Mouse (Mus musculus) embryonic stem cell, embryonic (primary cell): ENCODE data around the gene Ago3.

Source experiments
- CTCF ChIA-PET, 4 experiments: fragments of 300-600 bp in 2 of 4; fragments of 350-600 bp in 2 of 4; sonication (Branson Sonifier 250); formaldehyde crosslinking; loops; one replicate each; lab custom pipeline; 2022; ENCODE audit warnings: inconsistent platforms in 2 of 4; lab: Charles Lee
- POLR2A ChIA-PET, 4 experiments: fragments of 300-600 bp in 2 of 4; fragments of 350-600 bp in 2 of 4; sonication (Branson Sonifier 250); formaldehyde crosslinking; loops; one replicate each; lab custom pipeline; 2022; ENCODE audit warnings: antibody characterized with exemption in 4 of 4, inconsistent platforms in 1 of 4; lab: Charles Lee

The Ago3 gene

GRCm38 (mm10) chr4:126429347-126430079 lies at the start of gene Ago3:
Gene Ago3 (minus strand): TSS chr4:126429556.
- ChIA-PET CTCF (interaction anchor here in 2 of 4 experiments (1.1 to 2.7 kb wide), 6 partner anchors 36 to 167 kb away, joined by 3 to 11 read pairs (median 5); partner anchors contain the start of genes Ago1 (in 2 of the 2) and Trappc3 (in 1 of the 2)), POLR2A (interaction anchor here (0.5 to 6.2 kb wide), 47 partner anchors 9 to 358 kb away, joined by 3 to 84 read pairs (median 4); partner anchors contain the start of genes Ago1 (in 4 of the 4), Psmb2 (in 2 of the 4), Adprhl2 (in 1 of the 4) and Clspn (in 1 of the 4))

- ChIA-PET POLR2A (interaction anchor here in 2 of 4 experiments (0.5 to 1.3 kb wide), 6 partner anchors 8 to 316 kb away, joined by 3 read pairs; no protein-coding TSS in a partner anchor), CTCF (interaction anchor here in 1 of 4 experiments (0.6 kb wide), 1 partner anchor 62 kb away, joined by 3 read pairs; no protein-coding TSS in a partner anchor)
Observed at GRCm38 (mm10) chr4:126473031-126473430, 43.7 kb upstream of the Ago3 start.

GRCm38 (mm10) chr4:126469334-126469733 lies 40.0 kb upstream of the Ago3 start:
- ChIA-PET POLR2A (interaction anchor here (0.6 to 7.4 kb wide), 15 partner anchors 11 to 1767 kb away, joined by 3 to 84 read pairs (median 3); partner anchors contain the start of gene Ago3 (in 2 of the 4)), CTCF (interaction anchor here in 2 of 4 experiments (0.6 to 2.3 kb wide), 2 partner anchors 40 to 635 kb away, joined by 4 to 11 read pairs; partner anchors contain the start of gene Ago3 (in 1 of the 2))

DNA sequence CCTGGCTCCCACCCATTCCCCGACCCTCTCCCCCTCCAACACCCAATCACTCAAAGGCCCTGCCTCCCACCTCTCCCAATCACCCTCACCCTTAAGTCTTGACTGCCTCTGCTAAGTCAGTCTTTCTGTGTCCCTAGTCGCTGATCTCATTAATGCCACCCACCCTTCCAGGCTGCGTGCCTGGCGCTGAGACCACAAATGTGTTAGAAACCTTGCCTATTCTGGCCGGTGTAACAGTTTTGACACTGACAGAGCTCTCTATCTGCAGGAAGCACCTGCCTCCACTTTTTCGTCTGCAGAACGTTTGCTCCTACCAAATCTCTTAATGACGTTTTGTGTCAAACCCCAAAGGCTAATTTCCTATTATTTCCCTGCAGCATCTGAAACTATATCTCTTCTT lies 39.6 kb upstream of the Ago3 start:
- CTCF ChIA-PET, result interaction anchor here (0.6 to 2.3 kb wide), 6 partner anchors 9 to 636 kb away, joined by 3 to 11 read pairs (median 4); partner anchors contain the start of gene Ago3 (in 1 of the 4)
- POLR2A ChIA-PET, result interaction anchor here (0.6 to 7.4 kb wide), 18 partner anchors 11 to 1767 kb away, joined by 3 to 84 read pairs (median 3); partner anchors contain the start of genes Ago3 (in 4 of the 4) and Map7d1 (in 1 of the 4)

DNA sequence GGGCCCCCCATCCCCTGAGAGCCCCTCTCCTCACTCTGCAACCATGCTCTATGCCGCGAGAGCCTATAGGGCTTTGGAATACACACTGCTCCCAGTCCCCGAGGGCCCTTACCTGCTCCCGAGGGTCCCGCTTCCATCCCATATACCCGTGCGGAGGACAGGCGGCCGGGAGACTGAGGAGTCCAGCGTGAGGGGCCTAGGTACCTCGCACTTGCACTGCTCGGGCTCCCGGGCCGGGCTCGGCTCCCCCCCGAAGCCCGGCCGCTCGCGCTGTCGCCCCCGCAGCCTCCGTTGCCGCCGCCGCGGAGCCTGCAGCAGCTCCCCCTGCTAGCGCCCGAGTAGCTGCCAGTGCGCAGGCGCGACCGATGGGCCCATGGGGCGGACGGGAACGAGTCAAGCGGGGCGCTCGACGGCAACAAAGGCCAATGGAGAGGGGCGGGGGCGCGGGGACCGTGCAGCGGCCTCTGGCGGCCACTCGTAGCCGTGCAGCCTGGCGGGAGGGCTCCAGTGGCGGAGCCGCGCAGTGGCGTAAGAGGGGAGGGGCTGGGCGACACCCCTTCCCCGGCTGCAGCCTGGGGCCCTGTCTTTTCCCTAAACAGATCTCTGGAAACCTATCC lies 39.0 kb upstream of the Ago3 start, which contains the start of gene Ago1:
Gene Ago1, minus strand, starts transcription at position 299 of the 617 bp plus-strand sequence.
- ChIA-PET CTCF (interaction anchor here (0.5 to 2.3 kb wide), 23 partner anchors 10 to 478 kb away, joined by 3 to 13 read pairs (median 4); partner anchors contain the start of genes Ago3 (in 2 of the 4), Adprhl2 (in 1 of the 4) and Clspn (in 1 of the 4)), POLR2A (interaction anchor here (0.6 to 7.4 kb wide), 43 partner anchors 9 to 1766 kb away, joined by 3 to 84 read pairs (median 4); partner anchors contain the start of genes Ago3 (in 4 of the 4), Clspn (in 2 of the 4), Psmb2 (in 2 of the 4) and AU040320 (in 1 of the 4))

- CTCF ChIA-PET, result interaction anchor here (0.5 to 2.3 kb wide), 26 partner anchors 11 to 477 kb away, joined by 3 to 13 read pairs (median 4); partner anchors contain the start of genes Ago3 (in 2 of the 4), Adprhl2 (in 1 of the 4) and Clspn (in 1 of the 4)
- POLR2A ChIA-PET, result interaction anchor here (0.5 to 7.4 kb wide), 48 partner anchors 9 to 553 kb away, joined by 3 to 84 read pairs (median 4); partner anchors contain the start of genes Ago3 (in 4 of the 4), Clspn (in 2 of the 4), Psmb2 (in 2 of the 4) and AU040320 (in 1 of the 4)
Observed at GRCm38 (mm10) chr4:126467721-126468284, 38.4 kb upstream of the Ago3 start.

DNA sequence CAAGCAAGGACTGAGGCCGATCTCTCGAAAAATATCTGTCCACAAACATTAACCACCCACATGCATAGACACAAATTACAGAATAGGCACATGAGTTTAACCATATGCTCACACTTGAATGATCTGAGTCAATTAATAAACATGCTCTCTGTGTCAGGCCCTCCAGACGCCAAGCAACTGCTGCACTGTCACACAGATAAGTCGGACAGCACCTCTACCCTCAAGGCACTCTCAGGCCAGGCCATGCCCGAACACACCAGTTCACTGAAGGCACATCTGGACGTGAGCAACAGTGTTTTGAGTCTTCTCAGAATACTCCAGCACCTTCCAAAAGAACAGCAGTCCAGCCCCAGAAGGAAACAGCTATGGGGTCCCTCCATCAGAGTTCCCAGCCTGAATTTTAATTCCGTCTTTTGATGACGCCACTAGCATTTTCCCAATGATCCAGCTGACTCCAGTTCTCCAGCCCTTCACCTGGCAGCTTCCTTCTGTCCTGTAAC lies 36.9 kb upstream of the Ago3 start:
- POLR2A ChIA-PET, result interaction anchor here (0.6 to 7.4 kb wide), 84 partner anchors 10 to 1697 kb away, joined by 3 to 84 read pairs (median 5); partner anchors contain the start of genes Sfpq (in 3 of the 4), AU040320 (in 2 of the 4), Adprhl2 (in 2 of the 4) and Ago3 (in 2 of the 4)

DNA sequence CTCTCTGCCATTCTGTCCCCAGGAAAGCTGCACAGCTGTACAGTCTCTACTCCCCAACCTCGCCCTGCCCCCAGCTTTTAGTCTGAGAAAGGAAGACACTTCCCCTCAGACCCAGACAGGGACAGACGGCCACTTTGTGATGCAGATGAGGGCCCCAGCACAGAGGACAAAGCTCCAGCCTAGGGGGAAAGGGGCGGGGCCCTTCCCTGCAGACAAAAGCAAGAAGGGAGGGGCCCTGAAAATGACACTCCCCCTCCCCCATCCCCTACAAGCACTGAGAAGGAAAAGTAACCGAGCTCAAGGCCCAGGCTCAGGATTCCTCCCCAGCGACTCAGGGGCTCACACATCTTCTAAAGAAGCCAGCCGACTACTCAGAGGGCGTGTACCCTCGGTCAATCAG lies 36.5 kb upstream of the Ago3 start:
- POLR2A ChIA-PET, result interaction anchor here (0.6 to 7.4 kb wide), 91 partner anchors 9 to 1698 kb away, joined by 3 to 84 read pairs (median 5); partner anchors contain the start of genes Ago3 (in 3 of the 4), Sfpq (in 3 of the 4), AU040320 (in 2 of the 4) and Adprhl2 (in 2 of the 4)
- CTCF ChIA-PET, result interaction anchor here in 2 of 4 experiments (0.6 to 2.4 kb wide), 10 partner anchors 10 to 402 kb away, joined by 3 to 7 read pairs (median 4); partner anchors contain the start of genes Adprhl2 (in 1 of the 2), Ago3 (in 1 of the 2) and Trappc3 (in 1 of the 2)

More for the DNA sequence above, 36.9 kb upstream of the Ago3 start:
- CTCF ChIA-PET, result interaction anchor here in 2 of 4 experiments (0.9 to 2.4 kb wide), 8 partner anchors 11 to 395 kb away, joined by 3 to 13 read pairs (median 5); partner anchors contain the start of genes Adprhl2 (in 1 of the 2), Ago3 (in 1 of the 2) and Trappc3 (in 1 of the 2)

- POLR2A ChIA-PET, result interaction anchor here (0.5 to 7.4 kb wide), 73 partner anchors 8 to 1971 kb away, joined by 3 to 84 read pairs (median 5); partner anchors contain the start of genes Ago3 (in 4 of the 4), Adprhl2 (in 3 of the 4), Sfpq (in 3 of the 4) and AU040320 (in 2 of the 4)
Observed at GRCm38 (mm10) chr4:126464892-126465235, 35.5 kb upstream of the Ago3 start.

GRCm38 (mm10) chr4:126464189-126464891 lies 35.0 kb upstream of the Ago3 start:
- CTCF ChIA-PET, result interaction anchor here (0.5 to 2.4 kb wide), 13 partner anchors 9 to 228 kb away, joined by 3 to 7 read pairs (median 4); partner anchors contain the start of genes Adprhl2 (in 2 of the 4) and Ago3 (in 1 of the 4)
- POLR2A ChIA-PET, result interaction anchor here (0.5 to 7.4 kb wide), 66 partner anchors 9 to 1971 kb away, joined by 3 to 84 read pairs (median 6); partner anchors contain the start of genes Ago3 (in 4 of the 4), Adprhl2 (in 3 of the 4), AU040320 (in 1 of the 4) and Mrps15 (in 1 of the 4)

More at GRCm38 (mm10) chr4:126464892-126465235, 35.5 kb upstream of the Ago3 start:
- CTCF ChIA-PET, result interaction anchor here (0.5 to 2.4 kb wide), 13 partner anchors 9 to 229 kb away, joined by 3 to 7 read pairs (median 4); partner anchors contain the start of genes Adprhl2 (in 2 of the 4), Ago3 (in 1 of the 4) and Trappc3 (in 1 of the 4)

DNA sequence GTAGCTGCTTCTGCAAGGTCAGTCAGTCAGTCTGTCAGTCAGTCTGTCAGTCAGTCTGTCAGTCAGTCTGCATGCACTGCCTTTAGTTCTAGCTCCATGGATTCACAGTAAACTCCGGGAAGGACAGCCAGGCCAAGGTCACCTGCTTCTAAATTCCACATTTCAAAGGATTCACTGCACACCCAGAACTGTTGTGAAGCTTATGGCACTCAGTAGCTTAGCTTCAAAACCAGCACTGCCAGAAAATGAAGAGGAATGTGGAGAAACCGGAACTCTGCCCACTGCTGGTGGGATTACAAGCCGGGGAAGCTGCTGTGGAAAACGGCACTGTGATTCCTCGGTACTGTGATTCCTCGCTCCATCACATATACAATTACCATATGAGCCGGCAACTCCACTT lies 26.1 kb upstream of the Ago3 start:
- ChIA-PET POLR2A (interaction anchor here (0.5 to 8.3 kb wide), 11 partner anchors 10 to 780 kb away, joined by 3 to 84 read pairs (median 3); partner anchors contain the start of genes Ago1 (in 1 of the 4) and Ago3 (in 1 of the 4)), CTCF (interaction anchor here in 2 of 4 experiments (0.8 to 1.3 kb wide), 5 partner anchors 10 to 123 kb away, joined by 3 to 6 read pairs (median 3); partner anchors contain the start of gene Ago1 (in 2 of the 2))

DNA sequence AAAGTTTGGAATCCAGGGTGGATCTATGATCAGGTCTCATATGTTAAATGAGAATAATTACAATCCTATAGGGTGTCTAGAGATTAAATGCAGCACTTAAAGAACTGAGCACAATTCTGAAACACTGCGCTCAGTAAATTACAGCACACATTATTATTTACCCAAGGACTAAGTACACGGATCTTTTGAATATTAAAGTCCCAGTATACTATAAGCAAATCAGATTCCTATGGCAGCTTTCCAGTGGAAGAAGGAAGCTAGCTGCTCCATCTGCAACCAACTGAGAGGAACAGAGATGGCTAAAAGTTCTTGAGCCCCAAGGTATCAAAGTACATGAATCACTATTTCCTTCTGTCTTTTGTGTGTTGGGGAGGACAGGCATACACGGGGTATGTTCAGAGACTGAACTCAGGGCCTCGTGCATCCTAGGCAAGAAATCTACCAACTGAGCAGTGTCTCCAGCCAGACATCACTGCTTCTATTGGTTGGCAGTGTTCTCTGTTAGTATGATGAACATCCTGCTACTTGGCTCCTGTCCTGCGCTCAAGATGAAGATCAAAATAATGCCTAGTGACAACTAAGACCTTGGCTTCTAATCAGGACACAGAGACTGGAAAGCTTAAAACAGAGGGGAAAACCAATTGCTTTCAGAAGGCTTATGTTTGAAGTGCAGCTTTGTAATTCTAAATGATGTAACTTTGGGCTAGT lies 25.3 kb upstream of the Ago3 start:
- ChIA-PET POLR2A (interaction anchor here (0.5 to 8.3 kb wide), 13 partner anchors 9 to 781 kb away, joined by 3 to 84 read pairs (median 3); partner anchors contain the start of genes Ago3 (in 2 of the 4) and Ago1 (in 1 of the 4)), CTCF (interaction anchor here in 3 of 4 experiments (0.6 to 1.3 kb wide), 6 partner anchors 9 to 149 kb away, joined by 3 to 6 read pairs (median 4); partner anchors contain the start of genes Adprhl2 (in 1 of the 3) and Ago1 (in 1 of the 3))

DNA sequence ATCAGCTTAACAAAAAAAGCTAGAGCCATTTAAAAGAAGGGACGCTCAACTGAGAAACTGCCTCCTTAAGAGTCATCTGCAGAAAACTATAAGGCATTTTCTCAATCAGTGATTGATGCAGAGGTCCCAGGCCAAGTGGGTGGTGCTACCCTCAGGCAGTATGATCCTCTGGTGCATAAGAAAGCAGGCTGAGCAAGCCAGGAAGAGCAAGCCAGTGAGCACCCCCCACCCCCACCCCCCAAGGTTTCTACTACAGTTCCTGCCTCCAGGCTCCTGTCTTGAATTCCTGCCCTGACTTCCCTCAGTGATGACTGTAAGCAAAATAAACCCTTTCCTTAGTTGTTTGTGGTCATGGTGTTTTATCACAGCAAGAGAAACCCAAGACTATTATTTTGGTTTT lies 20.9 kb upstream of the Ago3 start:
- ChIA-PET CTCF (no interaction called here), POLR2A (interaction anchor here in 1 of 4 experiments (8.3 kb wide), 1 partner anchor 18 kb away, joined by 84 read pairs; the partner anchor contains the start of gene Ago1)

GRCm38 (mm10) chr4:126447126-126447525 lies 17.8 kb upstream of the Ago3 start:
- ChIA-PET CTCF (no interaction called here), POLR2A (interaction anchor here in 3 of 4 experiments (0.7 to 4.3 kb wide), 6 partner anchors 11 to 19 kb away, joined by 3 to 35 read pairs (median 3); partner anchors contain the start of gene Ago1 (in 1 of the 3))
